Mouse (Mus musculus) thymus, adult 2 months (tissue): ENCODE measurements around the gene Dlgap1.

Source experiments
- CTCF ChIP-seq: fragments of 200-500 bp; IDR thresholded peaks from 2 replicates; pipeline ENCODE4 v1.5.1; 2012; ENCODE audit warnings: mild to moderate bottlenecking, control low read depth, low read length, moderate library complexity, borderline replicate concordance; ENCODE audit not compliant: control insufficient read depth, poor library complexity, insufficient read depth; ENCODE audit errors: extremely low read depth
- POLR2A ChIP-seq: fragments of 200-500 bp; IDR thresholded peaks from 2 replicates; pipeline ENCODE4 v1.6.1; 2012; ENCODE audit warnings: mild to moderate bottlenecking, low read length, control low read depth, moderate library complexity; ENCODE audit not compliant: control insufficient read depth, poor library complexity, insufficient read depth; ENCODE audit errors: extremely low read depth

DNA sequence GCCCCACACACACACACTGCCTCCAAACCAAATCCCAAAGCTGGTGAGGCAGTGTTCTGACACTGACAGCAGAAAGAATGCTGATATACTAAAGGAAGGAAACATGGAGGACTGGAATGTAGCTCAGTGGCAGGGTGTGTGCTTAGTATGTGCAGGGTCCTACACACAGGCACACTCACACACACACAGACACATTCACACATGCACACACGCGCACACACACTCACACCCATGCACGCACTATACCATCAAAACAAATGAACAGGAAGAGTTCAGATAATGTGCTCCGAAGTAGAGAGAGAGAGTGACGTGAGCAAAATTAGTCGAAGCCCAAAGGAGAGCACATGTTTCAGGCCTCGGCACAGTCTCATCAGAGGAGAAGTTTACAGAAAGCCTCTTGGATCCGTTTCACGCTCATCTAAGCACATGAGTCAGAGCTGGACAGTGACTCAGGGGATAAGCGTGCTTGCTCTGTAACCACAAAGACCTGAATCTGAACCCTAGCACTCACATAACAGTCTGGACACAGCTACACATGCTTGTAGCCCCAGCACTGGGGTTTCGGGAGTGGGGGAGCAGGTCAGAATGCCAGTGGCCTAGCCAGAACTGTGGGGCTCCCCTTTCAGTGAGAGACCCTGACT is 750.9 kb downstream of the Dlgap1 start:
- TF ChIP-seq POLR2A (no peak), CTCF (no peak)
